Mouse (Mus musculus): Measurements from ENCODE around the gene Plgrkt.
"Not testable (repeated sequence)": the region's sequence is repeated elsewhere in the genome, so short reads cannot be mapped to it uniquely, and the experiment has no call there.

Gene Plgrkt

GRCm38 (mm10) chr19:29366969-29367622, at the start of gene Plgrkt, which contains the start of gene Cd274:
TSS of gene Plgrkt (minus strand) at chr19:29367390.
TSS of gene Cd274 (plus strand) at chr19:29367455.
- DNase-seq (ENCODE audit: low spot score), result peak; percentile 25

GRCm38 (mm10) chr19:29416393-29416902, 49.3 kb upstream of the Plgrkt start:
- DNase-seq (ENCODE audit: low spot score), result no peak

GRCm38 (mm10) chr19:29414917-29415316, 47.7 kb upstream of the Plgrkt start:
- not testable (repeated sequence) for DNase-seq (ENCODE audit: low spot score)

GRCm38 (mm10) chr19:29414513-29414912, 47.3 kb upstream of the Plgrkt start:
- DNase-seq (ENCODE audit: low spot score), result no peak

DNA sequence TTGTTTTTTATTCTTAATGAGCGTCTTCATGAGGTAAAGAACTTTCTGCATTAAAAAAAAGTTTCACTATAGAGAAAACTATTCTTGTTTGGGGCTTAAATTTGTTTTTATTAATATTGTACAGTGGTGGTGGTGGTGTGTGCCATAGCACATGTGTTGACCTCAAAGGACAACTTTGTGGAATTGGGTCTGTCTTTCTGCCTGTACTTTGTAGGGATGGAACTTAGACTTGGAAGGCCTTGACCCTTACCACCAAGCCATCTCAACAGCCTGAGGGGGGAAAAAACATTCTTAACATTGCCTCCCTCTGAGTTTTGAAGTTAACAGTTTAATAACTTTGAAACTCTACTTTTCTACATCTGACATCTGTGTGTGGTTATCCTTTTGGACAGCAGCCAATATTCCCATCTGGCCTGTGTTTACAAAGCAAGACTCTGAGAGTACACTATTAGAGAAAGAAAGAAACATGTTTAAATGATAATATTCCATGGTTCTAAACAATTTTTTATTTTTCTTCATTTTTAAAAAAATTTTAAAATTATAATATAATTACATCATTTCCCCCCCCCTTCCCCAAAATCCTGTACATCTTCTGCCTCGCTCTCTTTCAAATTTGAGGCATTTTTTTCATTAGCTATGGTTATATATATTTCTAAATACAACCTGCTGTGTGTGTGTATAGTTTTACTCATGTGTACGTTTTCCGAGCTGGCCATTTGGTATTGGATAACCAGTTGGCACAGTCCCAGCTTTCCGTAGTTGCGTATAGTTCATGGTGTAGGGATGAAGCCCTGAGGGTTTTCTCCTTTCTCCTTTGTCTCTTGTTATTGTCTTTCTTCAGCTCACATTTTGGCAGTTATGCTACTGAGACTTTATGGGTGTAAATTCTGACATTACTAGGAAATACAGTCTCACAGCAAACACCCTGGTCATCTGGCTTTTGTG, 45.6 kb upstream of the Plgrkt start:
- no peak for DNase-seq (ENCODE audit: low spot score)

GRCm38 (mm10) chr19:29410619-29411018, 43.4 kb upstream of the Plgrkt start, which contains the start of gene Pdcd1lg2:
TSS of gene Pdcd1lg2 (plus strand) at chr19:29410919.
- no peak for DNase-seq (ENCODE audit: low spot score)

DNA sequence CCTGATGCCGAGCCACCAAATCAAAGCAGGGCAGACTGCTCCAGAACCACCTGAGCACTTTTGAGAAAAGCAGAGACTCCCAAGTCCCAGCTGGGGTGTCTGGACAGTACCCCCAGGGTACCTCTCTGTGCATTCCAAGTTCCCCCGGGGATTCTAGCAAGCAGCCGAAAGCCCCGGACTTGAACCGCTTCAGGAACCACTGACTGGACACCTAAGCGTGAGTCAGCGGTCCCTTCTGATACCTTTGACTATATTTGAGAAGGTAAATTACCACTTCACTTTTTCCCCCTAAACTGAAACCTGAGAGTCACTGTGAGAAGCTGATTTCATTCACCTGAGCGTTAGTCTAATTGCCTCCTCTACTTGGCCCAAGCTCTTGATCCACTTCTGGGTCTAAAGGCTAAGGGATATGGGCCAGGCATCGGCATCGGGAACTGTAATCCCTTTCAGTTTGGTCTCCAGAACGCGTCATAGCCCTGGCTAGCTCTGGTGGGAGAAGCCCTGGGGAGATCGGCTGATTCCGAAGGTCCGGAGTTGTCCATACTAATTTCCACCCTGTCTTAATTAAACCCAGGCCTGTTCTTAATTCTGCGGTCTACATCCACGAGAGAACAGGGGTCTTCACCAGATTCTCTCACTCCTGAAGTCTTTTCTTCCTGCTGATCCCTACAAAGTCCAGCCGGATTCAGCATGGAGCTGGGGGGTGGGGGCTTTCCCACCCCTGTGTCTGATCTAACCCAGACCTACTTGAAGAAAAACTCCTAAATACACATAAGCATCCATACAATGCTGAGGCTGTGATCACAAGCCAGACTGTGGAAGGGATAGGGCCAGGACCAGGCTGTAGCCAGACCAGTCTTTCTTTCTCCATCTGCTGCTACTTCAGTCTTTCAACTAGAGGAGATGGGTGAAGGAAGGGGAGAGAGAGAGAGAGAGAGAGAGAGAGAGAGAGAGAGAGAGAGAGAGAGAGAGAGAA, 39.1 kb upstream of the Plgrkt start:
- no peak for DNase-seq (ENCODE audit: low spot score)

- no peak for DNase-seq (ENCODE audit: low spot score)
Measured at GRCm38 (mm10) chr19:29405388-29405787, 38.2 kb upstream of the Plgrkt start.

- DNase-seq (ENCODE audit: low spot score), result no peak
Measured at GRCm38 (mm10) chr19:29403251-29403650, 36.1 kb upstream of the Plgrkt start.

DNA sequence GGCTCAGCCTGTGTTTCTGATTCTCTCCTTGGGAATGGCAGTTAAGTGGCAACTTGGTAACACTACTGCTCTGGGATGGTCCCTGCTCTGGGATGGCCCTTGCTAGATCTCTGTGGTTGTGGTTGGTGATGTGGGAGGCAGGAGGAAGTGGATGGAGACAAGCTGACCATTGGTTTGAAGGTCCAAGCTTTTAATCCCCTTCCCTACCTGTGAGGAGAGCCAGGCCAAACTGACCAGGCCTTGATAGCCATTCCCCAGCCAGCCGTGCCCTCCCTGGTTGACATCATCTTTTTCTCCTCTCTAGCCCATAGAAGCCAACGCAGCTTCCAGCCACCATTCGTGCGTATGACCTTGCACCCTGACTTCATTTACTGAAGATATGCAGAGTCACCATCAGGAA, 35.4 kb upstream of the Plgrkt start:
- no peak for DNase-seq (ENCODE audit: low spot score)

DNA sequence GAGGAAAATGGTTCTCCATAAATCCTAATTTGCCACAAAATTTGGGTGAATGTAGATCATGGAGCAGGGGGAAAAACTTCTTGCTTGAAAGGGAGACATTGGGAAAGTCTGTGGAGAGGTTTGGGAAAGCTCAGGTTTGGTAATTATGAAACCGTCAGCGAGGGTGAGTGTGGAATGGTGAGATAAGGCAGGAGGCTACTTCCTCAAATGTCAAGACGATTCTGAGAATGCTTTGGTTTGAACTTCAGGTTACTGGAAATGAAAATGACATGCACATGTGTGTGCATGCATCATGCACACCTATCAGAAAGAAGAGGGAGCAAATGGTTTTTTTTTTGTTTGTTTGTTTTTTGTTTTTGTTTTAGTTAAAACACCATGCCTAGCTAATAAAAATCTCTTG, 33.3 kb upstream of the Plgrkt start:
- no peak for DNase-seq (ENCODE audit: low spot score)

- no peak for DNase-seq (ENCODE audit: low spot score)
Measured at GRCm38 (mm10) chr19:29399786-29400185, 32.6 kb upstream of the Plgrkt start.

DNA sequence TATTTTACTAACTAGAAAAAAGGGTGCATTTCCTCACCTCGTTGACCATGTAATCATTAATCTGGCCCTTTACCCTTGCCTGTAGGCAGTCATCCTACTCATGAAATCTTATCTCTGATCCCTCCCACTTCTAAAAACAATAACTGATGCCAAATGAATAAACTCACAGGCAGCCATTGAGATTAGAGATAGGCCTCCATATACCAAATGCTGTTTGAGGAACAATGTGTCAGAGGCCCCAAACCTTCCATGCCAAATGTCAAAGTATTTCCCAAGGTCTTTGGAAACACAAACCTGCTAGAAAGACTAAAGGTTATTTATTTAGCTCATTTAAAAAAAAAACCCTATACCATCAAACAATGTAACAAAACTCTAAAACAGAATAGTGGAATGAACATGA, 29.2 kb upstream of the Plgrkt start:
- DNase-seq (ENCODE audit: low spot score), result no peak

GRCm38 (mm10) chr19:29394721-29395120, 27.5 kb upstream of the Plgrkt start:
- no peak for DNase-seq (ENCODE audit: low spot score)

DNA sequence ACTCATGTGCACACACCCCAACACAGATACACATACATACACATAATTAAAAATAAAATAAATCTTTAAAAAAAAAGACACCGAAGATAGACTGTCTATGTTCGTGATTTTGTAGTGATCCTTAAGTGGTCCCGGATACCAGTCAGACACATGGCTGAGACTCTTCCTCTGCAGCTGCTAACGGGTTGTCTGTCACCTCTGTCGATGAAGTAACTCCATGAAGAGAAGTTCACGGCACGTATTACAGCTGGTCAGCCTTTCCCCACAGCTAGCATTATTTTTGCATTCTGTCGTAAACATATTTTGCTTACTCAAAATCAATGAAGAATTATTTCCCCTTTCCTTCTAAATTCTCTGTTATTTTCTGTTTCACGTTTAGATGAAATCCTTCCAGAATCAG, 26.1 kb upstream of the Plgrkt start:
- no peak for DNase-seq (ENCODE audit: low spot score)

DNA sequence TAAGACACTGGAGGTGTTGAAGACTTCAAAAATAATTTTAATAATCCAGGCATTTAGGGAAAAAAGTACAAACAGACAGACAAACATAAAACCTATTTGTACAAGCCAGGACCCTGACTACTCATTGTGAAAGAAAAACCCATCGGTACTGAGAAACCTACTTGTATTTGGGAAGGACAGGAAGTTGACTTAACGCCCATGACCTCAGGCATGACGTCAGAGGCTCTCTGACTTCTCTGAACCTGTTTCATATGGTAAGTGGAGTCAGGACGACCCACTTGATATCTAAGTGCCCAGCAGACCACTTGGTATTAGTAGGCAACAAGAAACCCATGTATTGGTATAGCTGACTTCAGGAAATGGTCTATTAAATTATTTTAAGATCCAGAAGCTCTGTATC, 24.1 kb upstream of the Plgrkt start:
- no peak for DNase-seq (ENCODE audit: low spot score)

DNA sequence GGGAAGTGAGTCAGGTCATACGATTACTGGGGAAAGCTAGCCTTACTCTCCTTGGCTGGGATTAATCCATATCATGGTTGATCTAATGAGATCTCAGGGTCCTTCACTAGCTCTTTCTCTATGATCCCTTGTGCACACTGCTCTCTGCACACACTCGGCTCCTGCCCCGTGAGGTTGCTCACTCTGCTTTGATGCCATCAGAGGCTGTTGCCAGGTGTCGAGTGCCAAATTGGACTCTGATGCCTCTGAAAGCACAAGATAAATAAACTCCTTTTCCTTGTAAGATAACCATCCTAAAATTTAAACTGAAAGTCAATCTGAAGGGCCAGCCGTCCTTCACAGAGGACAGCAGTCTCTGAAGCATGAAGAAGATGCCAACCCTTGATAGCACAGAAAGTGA, 23.3 kb upstream of the Plgrkt start:
- DNase-seq (ENCODE audit: low spot score), result no peak

DNA sequence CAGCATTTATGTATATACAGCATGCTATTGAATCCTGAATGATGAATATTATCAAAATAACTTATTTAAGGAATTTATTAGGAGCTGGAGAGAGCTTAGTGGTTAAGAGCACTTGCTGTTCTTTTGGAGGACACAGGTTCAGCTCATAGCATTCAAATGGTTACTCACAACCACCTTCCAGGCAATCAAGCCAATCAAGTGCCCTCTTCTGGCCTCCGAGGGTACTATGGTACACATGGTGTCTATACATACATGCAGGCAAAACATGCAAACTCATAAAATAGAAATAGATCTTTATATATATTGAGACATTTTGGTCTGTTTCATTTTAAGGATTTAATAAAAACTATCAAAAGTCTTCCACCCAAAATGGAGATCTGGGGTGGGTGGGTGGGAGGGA, 21.6 kb upstream of the Plgrkt start:
- DNase-seq (ENCODE audit: low spot score), result no peak

DNA sequence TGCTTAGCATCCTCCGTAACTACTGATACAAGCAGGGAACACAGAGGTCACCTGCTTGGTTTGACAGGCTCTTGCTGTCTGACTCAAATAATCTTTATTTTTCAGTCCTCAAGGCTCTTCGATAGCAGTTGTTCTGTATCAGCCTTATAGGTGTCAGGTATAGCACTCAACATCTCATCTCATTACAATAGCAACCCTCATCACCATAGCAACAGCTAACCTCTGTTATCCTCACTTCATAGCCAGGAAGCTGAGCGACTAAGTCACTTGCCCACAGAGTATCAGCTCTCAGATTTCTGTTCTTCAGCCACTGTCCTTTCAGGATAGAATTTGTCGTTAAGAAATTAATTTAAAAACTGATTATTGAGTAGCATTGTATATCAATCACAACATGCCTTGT, 18.6 kb upstream of the Plgrkt start:
- no peak for DNase-seq (ENCODE audit: low spot score)

DNA sequence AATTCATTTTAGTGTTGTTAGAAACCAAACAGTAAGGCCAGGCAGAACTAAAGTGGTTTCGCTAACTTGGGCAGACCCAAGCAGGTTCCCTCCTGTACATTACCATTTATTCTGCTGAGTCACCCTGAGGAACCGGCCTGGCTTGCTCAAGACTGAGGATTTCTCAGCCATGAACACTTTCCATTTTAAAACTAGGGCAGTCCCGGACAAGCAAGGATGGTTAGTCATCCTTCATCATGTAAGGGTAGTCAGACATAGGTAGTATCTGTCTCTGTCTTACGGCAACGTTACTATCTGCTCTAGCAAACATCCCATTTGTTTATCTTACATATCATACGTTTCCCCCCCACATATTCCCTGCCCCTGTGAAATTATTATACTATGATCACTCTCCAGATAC, 17.8 kb upstream of the Plgrkt start:
- no peak for DNase-seq (ENCODE audit: low spot score)

- DNase-seq (ENCODE audit: low spot score), result no peak
Measured at GRCm38 (mm10) chr19:29384412-29384811, 17.2 kb upstream of the Plgrkt start.

- no peak for DNase-seq (ENCODE audit: low spot score)
Measured at GRCm38 (mm10) chr19:29383368-29383767, 16.2 kb upstream of the Plgrkt start.
